Mouse (Mus musculus): ENCODE data around the gene Klrd1.
"Not testable (repeated sequence)": the region's sequence is repeated elsewhere in the genome, so short reads cannot be mapped to it uniquely, and the experiment has no call there.

The Klrd1 gene

GRCm38 (mm10) chr6:129591508-129591907 is at the start of gene Klrd1:
Klrd1 (plus strand) TSS chr6:129591782.
- in situ Hi-C loops (cut with MboI) = loop anchor here (25.0 kb wide), 1 partner anchor 1696 kb away; the partner anchor contains the start of gene Magohb

- in situ Hi-C loops (cut with MboI) = no loop called here
These were observed 49.7 kb upstream of the Klrd1 start for GRCm38 (mm10) chr6:129541931-129542330.

- in situ Hi-C loops (cut with MboI) = no loop called here
These were observed 49.0 kb upstream of the Klrd1 start for GRCm38 (mm10) chr6:129542540-129542939.

- in situ Hi-C loops (cut with MboI) = no loop called here
These were observed 47.6 kb upstream of the Klrd1 start for GRCm38 (mm10) chr6:129543709-129544606.

- in situ Hi-C loops (cut with MboI) = no loop called here
These were observed 44.3 kb upstream of the Klrd1 start for GRCm38 (mm10) chr6:129547277-129547676.

GRCm38 (mm10) chr6:129548009-129548408 is 43.6 kb upstream of the Klrd1 start:
- in situ Hi-C loops (cut with MboI) = no loop called here

GRCm38 (mm10) chr6:129557298-129558023 is 34.1 kb upstream of the Klrd1 start:
- in situ Hi-C loops (cut with MboI) = no loop called here

- in situ Hi-C loops (cut with MboI) = no loop called here
These were observed 32.5 kb upstream of the Klrd1 start for GRCm38 (mm10) chr6:129558946-129559640.

GRCm38 (mm10) chr6:129559641-129560027 is 31.9 kb upstream of the Klrd1 start:
- in situ Hi-C loops (cut with MboI) = no loop called here

- in situ Hi-C loops (cut with MboI) = no loop called here
These were observed 26.3 kb upstream of the Klrd1 start for GRCm38 (mm10) chr6:129565257-129565656.

GRCm38 (mm10) chr6:129575315-129575714 is 16.3 kb upstream of the Klrd1 start:
- in situ Hi-C loops (cut with MboI) = loop anchor here (25.0 kb wide), 1 partner anchor 1712 kb away; the partner anchor contains the start of gene Magohb

- in situ Hi-C loops (cut with MboI) = loop anchor here (25.0 kb wide), 1 partner anchor 1710 kb away; the partner anchor contains the start of gene Magohb
These were observed 14.0 kb upstream of the Klrd1 start, which contains the start of gene Klre1 for GRCm38 (mm10) chr6:129577605-129578004. Klre1 (plus strand) TSS chr6:129577905.

GRCm38 (mm10) chr6:129581274-129581673 is 10.3 kb upstream of the Klrd1 start:
- in situ Hi-C loops (cut with MboI) = loop anchor here (25.0 kb wide), 1 partner anchor 1706 kb away; the partner anchor contains the start of gene Magohb

- in situ Hi-C loops (cut with MboI) = loop anchor here (25.0 kb wide), 1 partner anchor 1705 kb away; the partner anchor contains the start of gene Magohb
These were observed 9.7 kb upstream of the Klrd1 start for GRCm38 (mm10) chr6:129581896-129582295.

- in situ Hi-C loops (cut with MboI) = loop anchor here (25.0 kb wide), 1 partner anchor 1704 kb away; the partner anchor contains the start of gene Magohb
These were observed 8.6 kb upstream of the Klrd1 start for GRCm38 (mm10) chr6:129583014-129583413.

- in situ Hi-C loops (cut with MboI) = no loop called here
These were observed 16.8 kb downstream of the Klrd1 start for GRCm38 (mm10) chr6:129608372-129608771.

GRCm38 (mm10) chr6:129623735-129624134 is 32.2 kb downstream of the Klrd1 start, which contains the start of gene Klrk1:
Klrk1 (minus strand) TSS chr6:129623864.
- in situ Hi-C loops (cut with MboI) = no loop called here

- in situ Hi-C loops (cut with MboI) = not testable (repeated sequence)
These were observed 39.5 kb downstream of the Klrd1 start for GRCm38 (mm10) chr6:129631046-129631445.

GRCm38 (mm10) chr6:129643237-129643636 is 51.7 kb downstream of the Klrd1 start, which contains the start of gene Klrc3:
Klrc3 (minus strand) TSS chr6:129643337.
- in situ Hi-C loops (cut with MboI) = not testable (repeated sequence)

GRCm38 (mm10) chr6:129644054-129644453 is 52.5 kb downstream of the Klrd1 start:
- in situ Hi-C loops (cut with MboI) = not testable (repeated sequence)
